Mouse (Mus musculus): ENCODE measurements around the gene Palm.

GRCm38 (mm10) chr10:79762875-79763274, 30.5 kb upstream of the Palm start:
- no peak for TF ChIP-seq POLR2A (IDR thresholded peaks at IDR 0.05; ENCODE audit: borderline replicate concordance, extremely low read depth, low read depth, low read length)
- TF ChIP-seq CTCF (IDR thresholded peaks at IDR 0.05; ENCODE audit: insufficient read depth, low read length), result no peak
